ENCODE assay signal across 10 mouse cellular contexts in genomic region chr6:31100749-31101148, GRCm38 (mm10).
DNase-seq lines count a peak whose midpoint lies in the region; ATAC-seq and TF ChIP-seq lines count a peak whose summit lies in the region.
"Had no signal": no experiment of that assay in that cellular context is flagged by ENCODE, and none has a peak within 500 bp of the region (broad histone marks: within the 10 kb centered on the region; RNA-seq: fewer than 3 reads in every experiment).

No protein-coding gene starts in this region.

- intact Hi-C loops in heart, postnatal 36 days (cut with DNase I), result no loop called here
- intact Hi-C loops in left cerebral cortex, postnatal 25 days (cut with DNase I), result loop anchor here (2.0 kb wide), 1 partner anchor 26 kb away; no protein-coding TSS in a partner anchor

- no peaks in the 10 kb centered on the region for H3K36me3 ChIP-seq in heart, embryonic 16.5 days (ENCODE audit: control insufficient read depth, insufficient read depth)
- no peaks in the 10 kb centered on the region for H3K36me3 ChIP-seq in testis, adult 2 months (ENCODE audit: control insufficient read depth, insufficient read depth, low read length)
- H3K36me3 ChIP-seq in embryonic facial prominence, embryonic 10.5 days (replicated peaks), result no peaks in the 10 kb centered on the region
- H3K36me3 ChIP-seq: midbrain, embryonic 10.5 days had no signal

- no peaks in the 10 kb centered on the region for H3K9me3 ChIP-seq in heart, embryonic 16.5 days (replicated peaks; ENCODE audit: control insufficient read depth, low read length)
- no peaks in the 10 kb centered on the region for H3K9me3 ChIP-seq in embryonic facial prominence, embryonic 10.5 days
- H3K9me3 ChIP-seq: midbrain, embryonic 10.5 days had no signal

- no peak overlapping the region for H3K4me2 ChIP-seq in heart, embryonic 16.5 days (ENCODE audit: low read depth, low read length)

- ATAC-seq in heart, embryonic 16.5 days (replicated peaks; ENCODE audit: extremely low read depth, insufficient read depth, low FRiP score), result no peak
- no peak for ATAC-seq in monocyte, adult 5-6 weeks (replicated peaks; ENCODE audit: insufficient number of reproducible peaks, low FRiP score, low TSS enrichment, poor library complexity, severe bottlenecking)

- H3K27me3 ChIP-seq in heart, embryonic 16.5 days (ENCODE audit: control insufficient read depth, insufficient read depth, low read length), result no peaks in the 10 kb centered on the region
- H3K27me3 ChIP-seq in testis, adult 2 months (ENCODE audit: control insufficient read depth, insufficient read depth, low read length), result no peaks in the 10 kb centered on the region
- H3K27me3 ChIP-seq in embryonic facial prominence, embryonic 10.5 days (replicated peaks; ENCODE audit: low read depth, poor library complexity, severe bottlenecking), result no peaks in the 10 kb centered on the region

- H3K27ac ChIP-seq in heart, embryonic 16.5 days (ENCODE audit: low read length), result peak overlapping the region; percentile 73
- 0 out of 2 replicates have a peak overlapping the region, but pooled peaks have one; percentile 10 for H3K27ac ChIP-seq in testis, adult 2 months (ENCODE audit: control insufficient read depth, insufficient read depth, low read depth, low read length)
- no peak overlapping the region for H3K27ac ChIP-seq in embryonic facial prominence, embryonic 10.5 days (replicated peaks)
- H3K27ac ChIP-seq: midbrain, embryonic 10.5 days had no signal

- H3K9ac ChIP-seq in heart, embryonic 16.5 days (ENCODE audit: low read length), result no peak overlapping the region

- no peak for TF ChIP-seq POLR2A in testis, adult 2 months (IDR thresholded peaks at IDR 0.05; ENCODE audit: control insufficient read depth, low read depth, low read length)

- no peak for DNase-seq in heart, postnatal 36 days
- DNase-seq in testis, postnatal 14 days (ENCODE audit: low spot score), result no peak
- peak; percentile 49 for DNase-seq in heart, postnatal 4 days
- DNase-seq in embryonic facial prominence, embryonic 10.5 days (ENCODE audit: low spot score), result no peak
- no peak for DNase-seq in left cerebral cortex, postnatal 25 days (ENCODE audit: low spot score in 2 of 2)
- DNase-seq: gastrocnemius, postnatal 36 days had no signal

- no peak overlapping the region for H3K4me3 ChIP-seq in heart, embryonic 16.5 days (ENCODE audit: low read length)
- H3K4me3 ChIP-seq in testis, adult 2 months (ENCODE audit: control insufficient read depth, low read depth, low read length), result no peak overlapping the region
- H3K4me3 ChIP-seq in embryonic facial prominence, embryonic 10.5 days, result no peak overlapping the region
- H3K4me3 ChIP-seq: midbrain, embryonic 10.5 days had no signal

- no peak; the same call in 1 of the 2 replicates for TF ChIP-seq CTCF in testis, adult 2 months (IDR thresholded peaks at IDR 0.05; ENCODE audit: control insufficient read depth, insufficient read depth, insufficient replicate concordance, low read depth, low read length)

- peaks cover 36% of the 10 kb centered on the region for H3K4me1 ChIP-seq in heart, embryonic 16.5 days (ENCODE audit: control insufficient read depth, insufficient read depth, low read length)
- no peaks in the 10 kb centered on the region; the same call in 1 of the 2 replicates for H3K4me1 ChIP-seq in testis, adult 2 months (ENCODE audit: control insufficient read depth, insufficient read depth, low read length)
- H3K4me1 ChIP-seq in embryonic facial prominence, embryonic 10.5 days, result peaks cover 23% of the 10 kb centered on the region

- 45% methylated on average over 5 of the region's 5 CpGs for WGBS in heart, embryonic 16.5 days
- 72% methylated on average over 5 of the region's 5 CpGs for WGBS in embryonic facial prominence, embryonic 10.5 days
